Mouse (Mus musculus) midbrain, embryonic 10.5 days (tissue): ENCODE data around the gene Fbxw10. TPM values are rescaled to one million over a fixed set of nuclear protein-coding genes. Genes with fewer than 3 reads are reported as not detected.
A peak's percentile ranks its signal among the peaks of the same experiment; 100 is the strongest.

Source experiments
- DNase-seq: peaks from one replicate; pipeline ENCODE4 v3.0.0-alpha.2; 2017; ENCODE audit warnings: low spot score
- H3K27ac ChIP-seq: fragments of 300-500 bp; sonication (generic); replicated peaks from 2 replicates; pipeline ENCODE4 v1.5.1; 2016; ENCODE audit warnings: mild to moderate bottlenecking
- H3K27me3 ChIP-seq: fragments of 300-500 bp; sonication (generic); 2 replicates; pipeline ENCODE4 v1.6.1; 2016; ENCODE audit warnings: low read depth, mild to moderate bottlenecking; ENCODE audit not compliant: poor library complexity, severe bottlenecking
- H3K36me3 ChIP-seq: fragments of 300-500 bp; sonication (generic); 2 replicates; pipeline ENCODE4 v1.6.1; 2016; ENCODE audit warnings: mild to moderate bottlenecking, moderate library complexity
- H3K4me1 ChIP-seq: fragments of 300-500 bp; sonication (generic); 2 replicates; pipeline ENCODE4 v1.6.1; 2016
- H3K4me3 ChIP-seq: fragments of 300-500 bp; sonication (generic); 2 replicates; pipeline ENCODE4 v1.5.1; 2016; ENCODE audit warnings: mild to moderate bottlenecking, moderate library complexity
- H3K9me3 ChIP-seq: fragments of 300-500 bp; sonication (generic); replicated peaks from 2 replicates; pipeline ENCODE4 v1.6.1; 2016; ENCODE audit warnings: mild to moderate bottlenecking
- whole genome bisulfite sequencing: fragments of 180-500 bp; shearing (Covaris S2); methylation state at CpG from one replicate; pipeline ENCODE4 v1.1.7; 2016; 5-methylcytosine and 5-hydroxymethylcytosine counted together
- polyA plus RNA-seq: library from polyadenylated mRNA; unstranded; fragments of >200 nt; fragmentation: Nextera tagmentation; extraction: Ambion mirVana; gene quantifications from 2 replicates; pipeline ENCODE4 v1.2.1, GENCODE M21; 2016

The Fbxw10 gene
- polyA plus RNA-seq, 1 experiment from 2014 or later: 0.41 TPM

DNA sequence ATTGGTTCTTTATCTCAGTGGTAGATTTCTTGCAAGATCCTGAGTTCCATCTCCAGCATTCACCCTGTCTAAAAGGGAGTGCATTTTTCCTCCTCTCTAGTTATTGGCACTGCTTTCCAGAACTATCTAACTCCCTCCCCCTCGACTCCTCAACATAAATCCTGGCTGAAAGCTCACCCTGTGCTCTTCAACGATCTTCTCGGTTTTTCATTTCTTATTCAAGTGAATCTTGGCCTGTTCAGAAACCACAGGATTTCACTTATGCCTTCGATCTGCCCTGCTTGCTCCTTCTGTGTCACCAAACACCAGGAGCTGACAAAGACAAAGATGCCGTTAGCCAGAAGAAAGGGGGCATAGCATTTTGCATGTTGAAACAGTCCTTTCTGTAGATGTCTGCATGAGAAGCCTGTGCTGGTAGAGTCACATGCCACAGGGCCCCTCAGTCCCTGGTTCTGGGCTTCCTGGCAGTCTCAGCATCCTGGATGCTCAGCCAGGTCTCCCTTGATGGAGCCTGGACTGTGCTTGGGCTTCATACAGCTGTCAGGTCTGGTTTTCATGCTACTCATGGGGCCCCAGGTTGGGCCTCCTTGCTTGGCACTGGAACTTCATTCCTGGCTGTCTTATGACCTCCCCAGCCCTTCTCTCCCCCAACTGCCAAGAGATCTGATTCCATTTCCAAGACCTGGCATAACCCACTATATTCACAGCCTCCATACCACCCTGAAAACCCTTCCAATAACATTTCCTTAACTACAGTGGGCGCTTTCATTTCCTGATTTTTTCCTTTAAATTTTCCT is 73.3 kb downstream of the Fbxw10 start:
- Histone ChIP-seq H3K9me3 (no peaks in the 10 kb centered on the region; the same call in 1 of the 2 replicates), H3K4me1 (peaks cover 22% of the 10 kb centered on the region), H3K27ac (no peak overlapping the region), H3K4me3 (no peak overlapping the region), H3K27me3 (no peaks in the 10 kb centered on the region), H3K36me3 (no peaks in the 10 kb centered on the region)
- DNase-seq: peak; percentile 16
- WGBS: 79% methylated on average over 6 of the region's 6 CpGs

DNA sequence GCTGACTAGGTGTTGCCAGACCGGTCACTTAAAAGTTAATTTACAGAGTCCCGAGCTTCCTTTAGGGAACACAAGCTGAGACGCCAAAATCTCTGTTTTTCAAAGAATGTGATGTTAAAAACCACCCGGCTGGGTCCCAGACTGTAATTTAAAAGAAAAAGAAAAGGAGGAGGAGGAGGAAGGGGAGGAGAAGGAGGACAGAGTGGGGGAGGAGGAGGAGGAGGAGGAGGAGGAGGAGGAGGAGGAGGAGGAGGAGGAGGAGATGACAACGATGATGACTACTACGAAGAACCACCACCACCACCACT is 73.8 kb downstream of the Fbxw10 start:
- Histone ChIP-seq H3K27me3 (no peaks in the 10 kb centered on the region), H3K4me1 (peaks cover 22% of the 10 kb centered on the region), H3K4me3 (peak overlapping the region; percentile 47), H3K36me3 (no peaks in the 10 kb centered on the region), H3K9me3 (no peaks in the 10 kb centered on the region; the same call in 1 of the 2 replicates), H3K27ac (no peak overlapping the region)
- no peak for DNase-seq
- WGBS: 24% methylated on average over 6 of the region's 6 CpGs

DNA sequence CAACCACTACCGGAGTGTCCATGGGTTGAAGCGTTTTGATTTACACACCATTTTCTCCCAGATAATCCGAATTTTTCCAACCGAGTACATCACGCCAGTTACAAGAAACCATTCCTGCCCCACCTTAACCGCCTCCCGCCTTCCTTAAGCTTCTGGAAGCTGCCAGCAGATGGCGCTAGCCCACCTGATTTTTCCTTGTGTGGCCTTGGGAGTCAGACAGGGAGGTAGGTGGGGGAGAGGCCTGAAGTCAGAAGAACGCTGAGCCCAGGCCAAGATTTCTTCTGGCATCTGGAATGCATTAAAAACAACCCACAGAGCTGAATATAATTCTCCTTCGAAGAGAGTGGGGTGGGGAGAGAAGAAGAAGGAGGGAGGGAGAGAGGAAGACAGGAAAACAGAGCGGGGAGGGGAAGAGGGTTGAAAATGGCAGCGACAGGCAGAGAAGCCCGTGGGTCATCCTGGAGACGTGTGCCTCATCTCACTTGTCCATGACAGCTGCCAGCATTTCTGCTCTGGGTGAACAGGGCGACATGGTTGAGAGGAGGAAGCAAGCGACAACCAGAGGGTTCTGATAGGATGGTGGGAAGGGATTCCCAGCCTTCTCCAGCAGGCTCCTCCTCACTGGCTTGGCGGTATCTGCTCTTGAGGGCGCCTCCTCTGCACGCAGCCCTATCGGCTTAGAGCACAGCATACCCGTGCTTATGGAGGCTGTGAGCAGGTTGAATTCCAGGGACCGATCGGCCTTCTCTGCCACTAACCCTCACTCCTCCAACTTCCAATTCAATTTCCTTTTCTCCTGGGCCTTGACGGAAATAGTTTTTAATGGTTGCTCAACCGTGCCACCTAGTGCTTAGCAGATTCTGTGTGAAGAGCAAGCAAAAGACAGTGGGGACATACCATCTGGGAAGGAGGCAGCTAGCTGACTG is 74.4 kb downstream of the Fbxw10 start:
- Histone ChIP-seq H3K9me3 (no peaks in the 10 kb centered on the region; the same call in 1 of the 2 replicates), H3K4me1 (peaks cover 22% of the 10 kb centered on the region), H3K27ac (peak overlapping the region; percentile 71), H3K4me3 (peak overlapping the region; percentile 47), H3K27me3 (no peaks in the 10 kb centered on the region), H3K36me3 (no peaks in the 10 kb centered on the region)
- 36% methylated on average over 25 of the region's 25 CpGs for WGBS
- DNase-seq: peak; percentile 91

DNA sequence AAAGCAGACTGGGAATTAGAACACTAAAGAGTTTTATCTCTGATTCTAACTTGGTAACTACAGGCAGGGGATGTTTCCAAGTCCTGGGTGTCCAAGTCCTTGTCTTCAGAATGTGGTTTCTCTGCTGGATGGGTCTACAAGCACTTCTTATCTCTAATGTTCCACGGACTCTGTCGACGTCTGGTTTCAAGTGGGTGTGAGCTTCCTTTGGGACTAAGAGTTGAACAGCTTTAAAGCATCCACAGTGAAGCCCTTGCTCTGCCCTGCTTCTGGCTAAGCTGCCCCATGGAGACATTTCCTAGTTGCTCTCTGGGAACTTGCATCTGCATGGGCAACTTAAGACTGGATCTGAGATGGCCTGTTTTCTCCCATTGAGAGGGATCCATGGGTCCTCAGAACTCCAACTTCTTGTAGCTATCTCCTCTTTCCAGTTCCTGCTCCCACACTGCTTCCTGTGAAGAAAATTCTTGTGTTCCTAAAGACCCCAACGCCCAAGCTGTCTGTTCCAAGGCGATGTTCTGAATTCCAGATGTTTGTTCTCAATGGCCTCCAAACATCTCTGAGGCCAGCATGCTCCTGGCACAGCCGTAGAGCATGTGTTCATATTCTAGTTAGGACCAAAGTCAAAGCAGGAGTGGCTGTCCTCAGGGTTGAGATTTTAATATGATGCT is 77.4 kb downstream of the Fbxw10 start:
- Histone ChIP-seq H3K4me1 (peaks cover 13% of the 10 kb centered on the region), H3K27ac (no peak overlapping the region), H3K9me3 (no peaks in the 10 kb centered on the region; the same call in 1 of the 2 replicates), H3K4me3 (no peak overlapping the region), H3K27me3 (no peaks in the 10 kb centered on the region), H3K36me3 (no peaks in the 10 kb centered on the region)
- no peak for DNase-seq
- WGBS: 91% methylated on average over 6 of the region's 6 CpGs

Other genes with a start within 250 kb of the Fbxw10 start
- 10.6 and 10.8 TPM in 2 replicates for gene Lrrc75a, start 198.5 kb upstream of the Fbxw10 start, polyA plus RNA-seq
- 38.7 and 40.9 TPM in 2 replicates for gene Mmgt2, start 198.4 kb upstream of the Fbxw10 start, polyA plus RNA-seq
- gene Zfp287, start 115.2 kb upstream of the Fbxw10 start, polyA plus RNA-seq: 13.8 and 16.5 TPM in 2 replicates
- not detected in 2 replicates for gene Gm10428, start 94.0 kb upstream of the Fbxw10 start, polyA plus RNA-seq
- 23.1 and 28.7 TPM in 2 replicates for gene Zfp286, start 57.6 kb upstream of the Fbxw10 start, polyA plus RNA-seq
- 2.4 and 4.3 TPM in 2 replicates for gene Trim16, start 26.8 kb upstream of the Fbxw10 start, polyA plus RNA-seq
- 43.1 and 48.3 TPM in 2 replicates for gene Tvp23b, start 32.4 kb downstream of the Fbxw10 start, polyA plus RNA-seq
- gene Cdrt4, start 104.1 kb downstream of the Fbxw10 start, polyA plus RNA-seq: not detected in 2 replicates
- gene Tekt3, start 214.6 kb downstream of the Fbxw10 start, polyA plus RNA-seq: not detected in 2 replicates